ENCODE assay signal across 7 mouse cellular contexts in genomic region chr17:53718916-53719315, GRCm38 (mm10). TPM values are rescaled to one million over a fixed set of nuclear protein-coding genes. Genes with fewer than 3 reads are reported as not detected.
DNase-seq lines count a peak whose midpoint lies in the region; TF ChIP-seq lines count a peak whose summit lies in the region.
"Not testable (repeated sequence)": the region's sequence is repeated elsewhere in the genome, so short reads cannot be mapped to it uniquely, and the experiment has no call there.

No protein-coding gene starts in this region.

- not testable (repeated sequence) for TF ChIP-seq POLR2A in cerebellum, adult 2 months (IDR thresholded peaks at IDR 0.05; ENCODE audit: borderline replicate concordance, insufficient read depth, low read length)

- not testable (repeated sequence) for TF ChIP-seq CTCF in cerebellum, adult 2 months (IDR thresholded peaks at IDR 0.05; ENCODE audit: borderline replicate concordance, insufficient read depth, low read depth, low read length)

- 17% methylated on average over 3 of the region's 3 CpGs for WGBS in cerebellum, adult 2 months

- H3K4me1 ChIP-seq in cerebellum, adult 2 months (ENCODE audit: control insufficient read depth, insufficient read depth, low read length), result not testable (repeated sequence)

- not testable (repeated sequence) for H3K4me3 ChIP-seq in cerebellum, adult 2 months (replicated peaks; ENCODE audit: insufficient read depth, low read depth, low read length)

- H3K27ac ChIP-seq in cerebellum, adult 2 months (ENCODE audit: insufficient read depth, low read length), result not testable (repeated sequence)

- H3K27me3 ChIP-seq in cerebellum, adult 2 months (ENCODE audit: control insufficient read depth, insufficient read depth, low read length), result not testable (repeated sequence)

- peak; percentile 69 for DNase-seq in brain, adult 2 months (ENCODE audit: low read depth, low spot score)
- DNase-seq in cerebellum, adult 11-12 months, result peak; percentile 47
- DNase-seq in cerebellum, adult 2 months, result peak; percentile 22 to 55
- DNase-seq in cerebellum, adult 9-10 months, result peak; percentile 59
- peak; percentile 5 to 19 for DNase-seq in cerebellum, postnatal 10 days
- DNase-seq in cerebellum, postnatal 25 days, result peak; percentile 11 to 31
- DNase-seq in heart, adult 11 months, result peak; percentile 90

RNA-seq across cellular contexts. Expression of gene Sgo1, which starts 29.8 kb away (rescaled TPM):
- 0.16 and 0.19 TPM in 2 replicates for polyA plus RNA-seq in cerebellum, adult 2 months (2012; rRNA removed)

Comparison
In these comparisons a context has a peak if more than half of its experiments do, and no peak if none do; other contexts are left out.
1. DNase-seq: peak in every context shown above with its lines; median percentile 90 in heart, adult 11 months; 69 in brain, adult 2 months; 59 in cerebellum, adult 9-10 months; 47 in cerebellum, adult 11-12 months; 38 in cerebellum, adult 2 months; 21 in cerebellum, postnatal 25 days; 12 in cerebellum, postnatal 10 days.